Mouse (Mus musculus) heart, postnatal 0 days (tissue): Measurements from ENCODE around the gene Tet3. TPM values are rescaled to one million over a fixed set of nuclear protein-coding genes. Genes with fewer than 3 reads are reported as not detected.
A peak's percentile ranks its signal among the peaks of the same experiment; 100 is the strongest.

ENCODE experiments used
- ATAC-seq: fragments of 200-750 bp; cut with Nextera tagmentation; 2 replicates; pipeline ENCODE4 v1.8.0; 2017; ENCODE audit warnings: low read depth, moderate number of reproducible peaks, moderate library complexity; ENCODE audit not compliant: insufficient read depth
- DNase-seq: peaks from one replicate; pipeline ENCODE4 v3.0.0-alpha.2; 2016; ENCODE audit warnings: low spot score
- H3K27ac ChIP-seq: fragments of 300-500 bp; sonication (generic); 2 replicates; pipeline ENCODE4 v1.5.1; 2014; ENCODE audit warnings: low read depth, mild to moderate bottlenecking
- H3K27me3 ChIP-seq: fragments of 300-500 bp; sonication (generic); 2 replicates; pipeline ENCODE4 v1.6.1; 2014; ENCODE audit warnings: low read length, mixed read lengths; ENCODE audit not compliant: control insufficient read depth, insufficient read depth
- H3K36me3 ChIP-seq: fragments of 300-500 bp; sonication (generic); replicated peaks from 2 replicates; pipeline ENCODE4 v1.6.1; 2014; ENCODE audit warnings: low read length, mixed read lengths; ENCODE audit not compliant: control insufficient read depth, insufficient read depth
- H3K4me1 ChIP-seq: fragments of 300-500 bp; sonication (generic); 2 replicates; pipeline ENCODE4 v1.6.1; 2014; ENCODE audit warnings: antibody characterized with exemption; ENCODE audit not compliant: control insufficient read depth, insufficient read depth
- H3K4me2 ChIP-seq: fragments of 300-500 bp; sonication (generic); 2 replicates; pipeline ENCODE4 v1.6.1; 2014; ENCODE audit warnings: low read depth, mild to moderate bottlenecking, low read length, moderate library complexity
- H3K4me3 ChIP-seq: fragments of 300-500 bp; sonication (generic); 2 replicates; pipeline ENCODE4 v1.5.1; 2014; ENCODE audit warnings: low read depth, low read length
- H3K9ac ChIP-seq: fragments of 300-500 bp; sonication (generic); replicated peaks from 2 replicates; pipeline ENCODE4 v1.6.1; 2014; ENCODE audit warnings: low read depth, low read length, mixed read lengths
- H3K9me3 ChIP-seq: fragments of 300-500 bp; sonication (generic); replicated peaks from 2 replicates; pipeline ENCODE4 v1.6.1; 2016; ENCODE audit warnings: low read length; ENCODE audit not compliant: control insufficient read depth
- CTCF ChIP-seq: IDR thresholded peaks from 2 replicates; pipeline ENCODE4 v1.5.1; 2016; ENCODE audit warnings: antibody characterized with exemption, control low read depth, low read depth
- EP300 ChIP-seq: IDR thresholded peaks from 2 replicates; pipeline ENCODE4 v1.6.1; 2016; ENCODE audit warnings: antibody characterized with exemption, low read depth
- WGBS: fragments of 180-500 bp; shearing (Covaris S2); extraction: QIAGEN DNeasy Blood & Tissue Kit; methylation state at CpG from one replicate; pipeline ENCODE4 v1.1.7; 2014; 5-methylcytosine and 5-hydroxymethylcytosine counted together
- polyA plus RNA-seq: library from polyadenylated mRNA; unstranded; fragments of >200 nt; fragmentation: Nextera tagmentation; extraction: Ambion mirVana; gene quantifications from 2 replicates; pipeline ENCODE4 v1.2.1, GENCODE M21; 2015
- total RNA-seq: library from RNA; depleted of rRNA; stranded (reverse); fragments of >200 nt; gene quantifications from 2 replicates; pipeline ENCODE4 v1.2.3, GENCODE M21; 2014; ENCODE audit warnings: low replicate concordance

The Tet3 gene
- total and polyA plus RNA-seq, 2 experiments from 2014 or later: 14.1 to 17.2 TPM

- H3K4me3 ChIP-seq: peak overlapping the region; percentile 67
- 56% methylated on average over 5 of the region's 5 CpGs for WGBS
- peak overlapping the region; percentile 75 for H3K4me2 ChIP-seq
- TF ChIP-seq EP300 (no peak), CTCF (no peak)
- no peak overlapping the region for H3K27ac ChIP-seq
- 0 out of 2 replicates have a peak overlapping the region, but pooled peaks have one; percentile 76 for H3K9ac ChIP-seq
- H3K36me3 ChIP-seq: peaks cover 12% of the 10 kb centered on the region
- ATAC-seq (no peak), DNase-seq (no peak)
- H3K27me3 ChIP-seq: no peaks in the 10 kb centered on the region
- peaks cover 42% of the 10 kb centered on the region for H3K4me1 ChIP-seq
- no peaks in the 10 kb centered on the region for H3K9me3 ChIP-seq
Observed at GRCm38 (mm10) chr6:83439781-83440180, 19.1 kb downstream of the Tet3 start.

GRCm38 (mm10) chr6:83439119-83439767 is 19.6 kb downstream of the Tet3 start:
- ATAC-seq (no peak), DNase-seq (no peak)
- Histone ChIP-seq H3K27me3 (no peaks in the 10 kb centered on the region), H3K9ac (0 out of 2 replicates have a peak overlapping the region, but pooled peaks have one; percentile 76), H3K4me2 (peak overlapping the region; percentile 75), H3K36me3 (peaks cover 13% of the 10 kb centered on the region), H3K4me1 (peaks cover 37% of the 10 kb centered on the region), H3K27ac (no peak overlapping the region), H3K9me3 (no peaks in the 10 kb centered on the region), H3K4me3 (0 out of 2 replicates have a peak overlapping the region, but pooled peaks have one; percentile 67)
- 83% methylated on average over 13 of the region's 13 CpGs for WGBS
- TF ChIP-seq CTCF (no peak), EP300 (no peak)

GRCm38 (mm10) chr6:83438584-83438983 is 20.3 kb downstream of the Tet3 start:
- no peak for DNase-seq
- no peak for TF ChIP-seq CTCF
- TF ChIP-seq EP300: no peak
- H3K27ac ChIP-seq: no peak overlapping the region
- peaks cover 13% of the 10 kb centered on the region for H3K36me3 ChIP-seq
- H3K9me3 ChIP-seq: no peaks in the 10 kb centered on the region
- no peak overlapping the region for H3K4me2 ChIP-seq
- no peaks in the 10 kb centered on the region for H3K27me3 ChIP-seq
- H3K9ac ChIP-seq: no peak overlapping the region
- no peak for ATAC-seq
- peaks cover 30% of the 10 kb centered on the region for H3K4me1 ChIP-seq
- WGBS: 80% methylated on average over 3 of the region's 3 CpGs
- no peak overlapping the region for H3K4me3 ChIP-seq

- Histone ChIP-seq H3K4me1 (peaks cover 23% of the 10 kb centered on the region), H3K9ac (no peak overlapping the region), H3K9me3 (no peaks in the 10 kb centered on the region), H3K27me3 (no peaks in the 10 kb centered on the region), H3K36me3 (peaks cover 17% of the 10 kb centered on the region), H3K4me3 (no peak overlapping the region), H3K27ac (no peak overlapping the region), H3K4me2 (no peak overlapping the region)
- DNase-seq (no peak), ATAC-seq (no peak)
- no peak for TF ChIP-seq CTCF
- TF ChIP-seq EP300: no peak
- WGBS: 53% methylated on average over 3 of the region's 3 CpGs
Observed at GRCm38 (mm10) chr6:83437802-83438201, 21.1 kb downstream of the Tet3 start.

GRCm38 (mm10) chr6:83437225-83437624 is 21.7 kb downstream of the Tet3 start:
- TF ChIP-seq CTCF (no peak), EP300 (no peak)
- H3K27me3 ChIP-seq: no peaks in the 10 kb centered on the region
- H3K9me3 ChIP-seq: no peaks in the 10 kb centered on the region
- no peak overlapping the region for H3K4me2 ChIP-seq
- H3K9ac ChIP-seq: no peak overlapping the region
- peaks cover 20% of the 10 kb centered on the region for H3K4me1 ChIP-seq
- H3K4me3 ChIP-seq: no peak overlapping the region
- WGBS: 92% methylated on average over 3 of the region's 3 CpGs
- H3K27ac ChIP-seq: no peak overlapping the region
- peaks cover 18% of the 10 kb centered on the region for H3K36me3 ChIP-seq
- no peak for DNase-seq
- ATAC-seq: no peak

- ATAC-seq: no peak
Observed at GRCm38 (mm10) chr6:83436547-83436946, 22.3 kb downstream of the Tet3 start.

More at GRCm38 (mm10) chr6:83436547-83436946, 22.3 kb downstream of the Tet3 start:
- Histone ChIP-seq H3K9me3 (no peaks in the 10 kb centered on the region), H3K4me1 (peaks cover 14% of the 10 kb centered on the region), H3K27me3 (no peaks in the 10 kb centered on the region), H3K4me2 (no peak overlapping the region), H3K27ac (no peak overlapping the region), H3K9ac (no peak overlapping the region), H3K4me3 (no peak overlapping the region), H3K36me3 (peaks cover 18% of the 10 kb centered on the region)
- no peak for DNase-seq
- no peak for TF ChIP-seq EP300
- WGBS: 76% methylated on average over 4 of the region's 4 CpGs
